Mouse (Mus musculus) heart, embryonic 13.5 days (tissue): ENCODE data around the gene Mansc4. TPM values are rescaled to one million over a fixed set of nuclear protein-coding genes. Genes with fewer than 3 reads are reported as not detected.
A peak's percentile ranks its signal among the peaks of the same experiment; 100 is the strongest.

ENCODE experiments used
- ATAC-seq: fragments of 200-750 bp; cut with Nextera tagmentation; 2 replicates; pipeline ENCODE4 v1.8.0; 2017; ENCODE audit warnings: moderate TSS enrichment; ENCODE audit not compliant: insufficient number of reproducible peaks, low FRiP score, low TSS enrichment; ENCODE audit errors: extremely low read depth
- H3K27ac ChIP-seq: fragments of 300-500 bp; sonication (generic); replicated peaks from 2 replicates; pipeline ENCODE4 v1.5.1; 2015; ENCODE audit warnings: moderate library complexity, mild to moderate bottlenecking, inconsistent platforms
- H3K27me3 ChIP-seq: fragments of 300-500 bp; sonication (generic); replicated peaks from 2 replicates; pipeline ENCODE4 v1.6.1; 2015; ENCODE audit warnings: mild to moderate bottlenecking, inconsistent platforms
- H3K36me3 ChIP-seq: fragments of 300-500 bp; sonication (generic); 2 replicates; pipeline ENCODE4 v1.6.1; 2015; ENCODE audit warnings: mild to moderate bottlenecking, inconsistent platforms
- H3K4me1 ChIP-seq: fragments of 300-500 bp; sonication (generic); 2 replicates; pipeline ENCODE4 v1.6.1; 2015; ENCODE audit warnings: inconsistent platforms
- H3K4me2 ChIP-seq: fragments of 300-500 bp; sonication (generic); 2 replicates; pipeline ENCODE4 v1.6.1; 2015; ENCODE audit warnings: inconsistent platforms, mild to moderate bottlenecking, moderate library complexity
- H3K4me3 ChIP-seq: fragments of 300-500 bp; sonication (generic); 2 replicates; pipeline ENCODE4 v1.5.1; 2015; ENCODE audit warnings: moderate library complexity, mild to moderate bottlenecking, inconsistent platforms
- H3K9ac ChIP-seq: fragments of 300-500 bp; sonication (generic); 2 replicates; pipeline ENCODE4 v1.6.1; 2015; ENCODE audit warnings: inconsistent platforms, mild to moderate bottlenecking, moderate library complexity
- H3K9me3 ChIP-seq: fragments of 300-500 bp; sonication (generic); 2 replicates; pipeline ENCODE4 v1.6.1; 2016; ENCODE audit warnings: inconsistent platforms
- WGBS: fragments of 180-500 bp; shearing (Covaris S2); methylation state at CpG from one replicate; pipeline ENCODE4 v1.1.7; 2015; ENCODE audit warnings: mixed read lengths; 5-methylcytosine and 5-hydroxymethylcytosine counted together
- polyA plus RNA-seq: library from polyadenylated mRNA; unstranded; fragments of >200 nt; fragmentation: Nextera tagmentation; extraction: Ambion mirVana; gene quantifications from 2 replicates; pipeline ENCODE4 v1.2.1, GENCODE M21; 2015

Gene Mansc4
- polyA plus RNA-seq, 1 experiment from 2014 or later: 0.51 TPM

DNA sequence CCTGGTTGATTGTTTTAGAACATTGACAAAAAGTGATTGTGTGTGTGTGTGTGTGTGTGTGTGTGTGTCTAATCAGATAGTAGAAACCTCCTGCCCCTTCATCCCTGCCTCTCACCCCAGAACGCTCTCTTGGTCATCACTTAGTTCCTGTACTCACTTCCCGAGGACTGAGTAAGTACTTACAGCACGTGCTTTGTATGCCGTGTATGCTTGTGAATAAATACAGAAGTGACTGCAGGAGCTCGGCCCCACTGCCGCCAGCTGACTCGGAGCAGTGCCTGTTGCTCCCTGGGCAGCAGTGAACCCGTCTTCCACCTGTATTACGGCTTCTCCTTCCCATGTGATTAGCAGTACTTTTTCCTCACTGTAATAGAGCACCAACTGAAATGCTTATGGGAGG is 34.4 kb downstream of the Mansc4 start:
- peaks cover 97% of the 10 kb centered on the region for H3K36me3 ChIP-seq
- WGBS: 88% methylated on average over 9 of the region's 9 CpGs

DNA sequence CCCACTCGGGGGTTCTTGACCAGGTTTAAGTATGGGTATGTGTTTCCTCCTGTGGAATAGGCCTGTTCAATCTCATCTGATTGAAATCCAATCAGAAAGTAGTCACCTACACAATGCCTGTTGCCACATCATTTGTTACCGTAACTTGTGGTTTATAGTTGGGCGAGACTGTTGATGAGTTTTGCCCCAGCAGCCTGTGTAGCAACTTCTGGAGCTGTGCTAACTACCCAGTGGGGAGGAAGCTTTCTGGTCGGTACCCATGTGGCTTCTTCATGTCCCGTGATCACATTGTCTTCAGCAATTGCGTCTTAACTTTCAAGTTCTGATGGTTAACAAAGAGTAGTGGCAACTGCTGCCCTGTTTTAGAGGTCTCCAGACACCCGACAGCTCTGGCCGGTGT is 35.2 kb downstream of the Mansc4 start:
- ATAC-seq: no peak
- H3K36me3 ChIP-seq: peaks cover 98% of the 10 kb centered on the region
- H3K27ac ChIP-seq: no peak overlapping the region
- H3K4me3 ChIP-seq: no peak overlapping the region
- no peak overlapping the region for H3K9ac ChIP-seq
- H3K4me1 ChIP-seq: peaks cover 16% of the 10 kb centered on the region
- H3K4me2 ChIP-seq: no peak overlapping the region
- 88% methylated on average over 8 of the region's 8 CpGs for WGBS
- H3K9me3 ChIP-seq: no peaks in the 10 kb centered on the region
- H3K27me3 ChIP-seq: no peaks in the 10 kb centered on the region

More for the DNA sequence above, 34.4 kb downstream of the Mansc4 start:
- H3K4me1 ChIP-seq: peaks cover 16% of the 10 kb centered on the region
- H3K27ac ChIP-seq: no peak overlapping the region
- no peak for ATAC-seq
- no peak overlapping the region for H3K4me3 ChIP-seq
- H3K9me3 ChIP-seq: no peaks in the 10 kb centered on the region
- H3K4me2 ChIP-seq: no peak overlapping the region
- no peak overlapping the region for H3K9ac ChIP-seq
- no peaks in the 10 kb centered on the region for H3K27me3 ChIP-seq

DNA sequence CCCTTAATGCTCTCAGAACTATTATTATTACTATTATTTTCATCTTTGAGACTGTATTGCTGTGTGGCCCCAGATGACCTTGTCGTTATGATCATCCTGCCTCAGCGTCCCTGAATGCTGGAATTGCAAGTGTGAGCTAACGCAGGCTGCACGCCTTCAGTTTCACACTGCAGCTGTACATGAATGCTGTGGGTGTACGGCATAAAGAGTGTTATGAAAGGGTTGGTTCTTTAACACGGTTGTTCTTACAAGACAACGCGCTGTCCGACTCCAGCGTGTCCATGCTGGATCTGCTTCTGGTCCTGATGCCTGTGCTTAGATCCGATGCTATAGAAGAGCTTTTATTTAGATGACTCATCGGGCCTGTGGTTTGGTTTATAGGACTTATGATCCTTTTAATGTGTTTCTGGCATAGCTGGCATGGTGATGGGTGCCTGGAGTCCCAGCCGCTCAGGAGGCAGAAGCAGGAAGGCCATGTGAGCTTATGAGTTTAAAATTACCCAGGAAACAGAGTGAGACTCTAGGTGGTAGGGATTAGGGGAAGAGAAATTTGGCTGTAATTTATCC is 37.5 kb downstream of the Mansc4 start:
- H3K9me3 ChIP-seq: no peaks in the 10 kb centered on the region
- no peak overlapping the region for H3K4me2 ChIP-seq
- no peak overlapping the region for H3K27ac ChIP-seq
- no peak overlapping the region for H3K4me3 ChIP-seq
- WGBS: 94% methylated on average over 13 of the region's 13 CpGs
- ATAC-seq: no peak
- H3K9ac ChIP-seq: no peak overlapping the region
- peaks cover 83% of the 10 kb centered on the region for H3K36me3 ChIP-seq
- peaks cover 11% of the 10 kb centered on the region for H3K4me1 ChIP-seq
- H3K27me3 ChIP-seq: no peaks in the 10 kb centered on the region

DNA sequence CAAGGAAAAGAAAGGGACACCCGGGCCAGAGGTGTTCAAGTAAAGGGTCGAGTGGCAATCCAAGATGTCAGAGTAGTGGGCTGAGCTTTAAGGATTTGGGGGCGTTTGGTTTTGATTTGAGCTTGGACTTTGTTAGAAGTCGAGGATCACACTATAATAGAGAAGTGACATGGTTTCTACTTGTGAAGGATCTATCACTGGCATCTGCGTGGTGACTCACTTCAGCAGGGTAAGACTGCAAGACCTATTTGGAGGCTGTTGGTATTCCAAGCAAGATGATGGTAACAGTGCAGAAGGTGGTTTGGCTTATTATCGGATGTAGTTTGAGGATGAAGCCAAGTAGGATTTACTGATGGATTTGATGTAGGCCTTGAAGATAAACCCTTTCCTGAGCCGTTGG is 43.2 kb downstream of the Mansc4 start:
- 42% methylated on average over 7 of the region's 7 CpGs for WGBS
- no peaks in the 10 kb centered on the region; the same call in 1 of the 2 replicates for H3K27me3 ChIP-seq
- peaks cover 28% of the 10 kb centered on the region for H3K36me3 ChIP-seq
- H3K4me3 ChIP-seq: peak overlapping the region; percentile 71
- no peak overlapping the region for H3K27ac ChIP-seq
- peak overlapping the region; percentile 79 for H3K4me2 ChIP-seq
- ATAC-seq: no peak
- H3K9ac ChIP-seq: peak overlapping the region; percentile 96
- H3K9me3 ChIP-seq: no peaks in the 10 kb centered on the region
- peaks cover 23% of the 10 kb centered on the region for H3K4me1 ChIP-seq

DNA sequence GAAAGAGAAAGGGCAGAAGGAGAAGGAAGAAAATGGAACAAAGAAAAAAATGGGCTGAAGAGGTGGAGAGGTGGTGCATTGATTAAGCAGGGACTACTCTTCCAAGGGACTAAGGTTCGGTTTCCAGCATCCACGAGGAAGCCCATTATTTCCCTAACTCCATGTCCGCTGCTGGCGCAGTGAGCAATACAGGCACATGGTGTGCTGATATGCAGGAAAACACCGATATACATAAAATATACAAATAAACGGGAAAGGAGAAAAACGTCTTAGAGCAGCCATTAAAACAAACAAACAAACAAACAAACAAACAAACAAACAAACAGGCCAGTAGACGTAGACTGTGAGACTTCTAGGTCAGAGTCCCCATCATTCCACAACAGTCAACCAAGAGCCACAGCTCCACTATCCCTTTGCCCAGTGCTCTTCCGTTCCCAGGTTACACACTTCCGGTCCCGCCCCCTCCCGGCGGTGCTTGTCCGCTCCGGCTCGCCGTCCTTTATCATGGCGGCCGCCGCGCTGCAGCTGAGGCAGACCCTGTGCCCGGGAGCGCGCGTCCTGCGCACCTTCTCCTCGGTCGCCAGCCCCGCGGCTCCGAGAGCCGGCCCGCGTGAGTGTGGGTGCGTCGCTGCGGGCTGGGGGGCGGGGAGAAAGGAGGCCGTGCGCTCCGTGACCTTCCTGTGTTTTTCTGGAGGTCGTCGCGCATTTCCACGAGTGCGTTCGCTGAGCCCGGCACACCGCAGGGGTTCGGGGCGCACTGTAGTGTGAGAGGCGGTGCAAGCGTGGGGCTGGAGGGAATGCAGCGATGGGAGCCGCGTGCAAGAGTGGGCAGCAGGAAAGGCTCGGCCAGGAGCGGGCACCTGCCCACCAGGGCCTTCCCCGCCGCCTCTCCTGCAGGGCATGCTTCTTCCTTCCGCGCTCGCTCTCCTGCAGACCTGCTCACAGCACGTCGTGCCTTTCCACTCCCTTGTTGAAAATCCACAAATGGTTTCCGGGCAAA is 44.2 kb downstream of the Mansc4 start, which contains the start of gene Mrps35:
Gene Mrps35, plus strand, starts transcription at position 474 of the 1,000 bp plus-strand sequence.
- peak; percentile 86 for ATAC-seq
- H3K36me3 ChIP-seq: peaks cover 17% of the 10 kb centered on the region
- 3% methylated on average over 66 of the region's 66 CpGs for WGBS

DNA sequence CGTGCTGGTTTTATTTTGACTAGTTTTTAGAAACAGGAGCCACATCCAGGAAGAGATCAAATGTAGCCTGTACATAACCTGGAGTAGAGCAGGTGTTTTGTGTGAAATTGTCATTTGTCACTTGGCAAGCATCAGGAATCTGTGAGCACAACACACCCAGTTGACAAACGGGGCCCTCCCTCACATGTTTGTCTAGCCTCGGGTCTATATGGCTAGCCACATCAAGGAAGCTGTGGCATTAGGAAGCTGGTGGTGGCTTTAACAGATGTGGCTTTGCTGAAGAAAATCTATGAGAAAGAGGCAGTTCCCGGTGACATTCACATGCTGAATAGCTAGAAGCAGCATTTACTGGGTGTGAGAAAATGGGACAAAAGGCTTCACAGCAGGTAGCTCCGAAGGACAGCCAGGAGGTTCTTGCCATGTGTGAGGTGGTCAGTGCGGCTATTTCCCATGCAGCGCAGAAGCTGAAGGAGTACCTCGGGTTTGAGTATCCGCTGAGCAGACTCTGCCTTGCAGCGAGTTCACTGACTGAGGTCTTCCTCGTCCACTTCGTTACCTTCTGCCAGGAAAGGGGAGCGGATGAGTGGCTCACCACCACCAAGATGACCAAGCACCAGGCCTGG is 54.4 kb downstream of the Mansc4 start, which contains the start of gene Rep15:
Gene Rep15, plus strand, starts transcription at position 282 of the 623 bp plus-strand sequence.
- no peaks in the 10 kb centered on the region for H3K4me1 ChIP-seq
- no peak within 1 kb of the TSS for H3K27ac ChIP-seq
- H3K4me2 ChIP-seq: no peak within 1 kb of the TSS
- WGBS: 54% methylated on average over 13 of the region's 13 CpGs
- no peaks in the 10 kb centered on the region for H3K9me3 ChIP-seq
- no peak within 1 kb of the TSS for H3K9ac ChIP-seq
- H3K4me3 ChIP-seq: no peak within 1 kb of the TSS
- ATAC-seq: no peak
- no peaks in the 10 kb centered on the region for H3K27me3 ChIP-seq
- peaks cover 61% of the 10 kb centered on the region for H3K36me3 ChIP-seq

More for the DNA sequence above, 44.2 kb downstream of the Mansc4 start, which contains the start of gene Mrps35:
- Histone ChIP-seq H3K4me2 (peak within 1 kb of the TSS; percentile 79), H3K27ac (peak within 1 kb of the TSS; percentile 85), H3K9ac (peak within 1 kb of the TSS; percentile 96), H3K27me3 (no peaks in the 10 kb centered on the region; the same call in 1 of the 2 replicates), H3K4me1 (peaks cover 23% of the 10 kb centered on the region), H3K9me3 (no peaks in the 10 kb centered on the region), H3K4me3 (peak within 1 kb of the TSS; percentile 71)

DNA sequence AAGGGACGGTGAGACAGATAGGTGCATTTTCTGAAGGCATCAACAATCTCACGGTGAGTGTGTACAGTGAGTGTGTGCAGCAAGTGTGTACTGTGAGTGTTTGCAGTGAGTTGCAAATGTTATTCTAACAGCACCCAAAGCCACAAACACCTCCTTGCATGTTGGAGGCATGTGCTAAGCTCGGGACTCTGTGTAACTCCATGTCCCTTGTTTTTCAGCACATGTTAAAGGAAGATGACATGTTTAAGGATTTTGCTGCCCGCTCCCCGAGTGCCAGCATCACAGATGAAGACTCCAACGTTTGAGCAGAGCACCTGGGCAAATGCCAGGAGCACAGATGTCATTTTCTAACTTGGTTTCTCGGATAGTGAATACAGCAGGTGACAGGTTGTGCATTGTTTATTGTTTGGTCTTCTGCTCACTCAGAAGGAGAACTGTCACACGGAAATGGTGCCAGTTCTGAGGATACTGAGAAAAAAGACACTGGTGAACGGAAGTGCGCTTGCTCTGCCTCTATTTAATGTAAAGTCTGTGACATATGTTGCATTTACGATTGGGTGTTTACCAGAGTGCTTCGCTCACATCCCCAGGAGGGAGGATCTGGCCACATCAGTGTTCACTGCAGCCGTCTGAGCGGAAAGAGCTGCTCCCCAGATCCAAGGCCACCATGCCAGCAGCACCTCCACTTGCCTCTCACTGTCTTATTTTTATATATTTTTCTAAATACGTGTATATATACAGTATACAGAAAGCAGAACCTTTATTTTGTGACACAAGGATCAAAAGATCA is 56.5 kb downstream of the Mansc4 start:
- H3K4me2 ChIP-seq: no peak overlapping the region
- no peaks in the 10 kb centered on the region for H3K27me3 ChIP-seq
- H3K27ac ChIP-seq: no peak overlapping the region
- H3K4me3 ChIP-seq: no peak overlapping the region
- no peaks in the 10 kb centered on the region for H3K9me3 ChIP-seq
- H3K9ac ChIP-seq: no peak overlapping the region
- no peaks in the 10 kb centered on the region for H3K4me1 ChIP-seq
- 81% methylated on average over 15 of the region's 15 CpGs for WGBS
- H3K36me3 ChIP-seq: peaks cover 82% of the 10 kb centered on the region
- ATAC-seq: no peak

DNA sequence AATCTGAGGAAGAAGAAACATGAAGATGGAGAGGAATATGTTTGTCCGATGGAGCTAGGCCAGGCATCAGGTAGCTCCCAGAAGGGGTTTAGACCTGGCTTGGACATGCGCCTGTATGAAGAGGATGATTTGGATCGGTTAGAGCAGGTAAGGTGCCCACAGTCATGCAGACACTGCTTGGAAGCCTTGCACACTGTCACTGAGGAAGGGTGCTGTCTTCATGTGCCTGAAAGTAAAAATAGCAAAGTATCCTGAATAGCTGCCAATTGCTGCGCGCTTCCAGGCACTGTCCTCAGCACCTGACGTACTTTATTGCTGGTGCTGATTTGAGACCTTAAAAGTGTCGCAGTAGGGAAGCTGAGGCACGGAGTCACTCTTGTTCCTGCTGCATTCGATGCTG is 57.2 kb downstream of the Mansc4 start:
- H3K36me3 ChIP-seq: peaks cover 88% of the 10 kb centered on the region
- H3K9ac ChIP-seq: no peak overlapping the region
- no peaks in the 10 kb centered on the region for H3K27me3 ChIP-seq
- H3K4me3 ChIP-seq: no peak overlapping the region
- H3K4me2 ChIP-seq: no peak overlapping the region
- ATAC-seq: no peak
- no peaks in the 10 kb centered on the region for H3K4me1 ChIP-seq
- H3K9me3 ChIP-seq: no peaks in the 10 kb centered on the region
- H3K27ac ChIP-seq: no peak overlapping the region
- WGBS: 64% methylated on average over 9 of the region's 9 CpGs

DNA sequence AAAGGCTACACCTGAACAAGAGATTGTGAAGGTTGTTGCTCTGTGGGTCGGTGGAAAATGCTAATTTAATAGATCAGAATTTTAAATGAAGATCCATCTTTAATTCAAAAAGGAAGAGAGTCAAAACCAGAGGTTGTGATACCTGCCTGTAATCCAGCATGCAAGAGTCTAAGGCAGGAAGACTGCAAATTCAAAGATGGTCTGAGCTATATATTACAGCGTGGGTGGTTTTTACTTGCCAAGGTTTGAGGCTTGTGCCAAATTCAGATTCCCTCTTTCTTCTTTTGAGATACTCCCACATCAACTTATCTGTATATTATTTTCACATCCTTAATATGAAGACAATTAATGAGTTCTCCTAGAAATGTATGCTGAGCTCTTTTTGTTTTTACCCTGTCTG is 58.4 kb downstream of the Mansc4 start:
- Histone ChIP-seq H3K4me2 (no peak overlapping the region), H3K4me1 (no peaks in the 10 kb centered on the region), H3K27ac (no peak overlapping the region), H3K36me3 (peaks cover 92% of the 10 kb centered on the region), H3K9ac (no peak overlapping the region), H3K27me3 (no peaks in the 10 kb centered on the region), H3K4me3 (no peak overlapping the region), H3K9me3 (no peaks in the 10 kb centered on the region)
- WGBS: 75% methylated on average over 2 of the region's 2 CpGs
- ATAC-seq: no peak
